In genomic region chr5:21644891-21645438, GRCm38 (mm10) we compare ENCODE assay signal across 8 mouse cellular contexts. TPM values are rescaled to one million over a fixed set of nuclear protein-coding genes. Genes with fewer than 3 reads are reported as not detected.
DNase-seq lines count a peak whose midpoint lies in the region; ATAC-seq lines count a peak whose summit lies in the region.

No protein-coding gene starts in this region.

- H3K4me3 ChIP-seq in kidney, embryonic 16.5 days (ENCODE audit: low read length) = peak overlapping the region; percentile 81
- H3K4me3 ChIP-seq in hindbrain, embryonic 15.5 days = peak overlapping the region; percentile 89
- H3K4me3 ChIP-seq in midbrain, embryonic 15.5 days = peak overlapping the region; percentile 98

- H3K27ac ChIP-seq in kidney, embryonic 16.5 days (ENCODE audit: low read length) = 0 out of 2 replicates have a peak overlapping the region, but pooled peaks have one; percentile 38
- peak overlapping the region; percentile 81 for H3K27ac ChIP-seq in hindbrain, embryonic 15.5 days (replicated peaks)
- peak overlapping the region; percentile 93 for H3K27ac ChIP-seq in midbrain, embryonic 15.5 days

- DNase-seq in kidney, adult 9 months = no peak
- DNase-seq in adrenal gland, adult 8-10 months = no peak
- no peak for DNase-seq in cerebellum, postnatal 4 days (ENCODE audit: low spot score in 2 of 2)

- no peaks in the 10 kb centered on the region for H3K9me3 ChIP-seq in kidney, embryonic 16.5 days (ENCODE audit: low read length)
- H3K9me3 ChIP-seq in hindbrain, embryonic 15.5 days = no peaks in the 10 kb centered on the region
- H3K9me3 ChIP-seq in midbrain, embryonic 15.5 days = no peaks in the 10 kb centered on the region

- H3K4me2 ChIP-seq in kidney, embryonic 16.5 days (replicated peaks; ENCODE audit: low read depth, low read length) = peak overlapping the region; percentile 61
- peak overlapping the region; percentile 82 for H3K4me2 ChIP-seq in hindbrain, embryonic 15.5 days
- peak overlapping the region; percentile 78 for H3K4me2 ChIP-seq in midbrain, embryonic 15.5 days

- H3K9ac ChIP-seq in kidney, embryonic 16.5 days (replicated peaks; ENCODE audit: low read length) = 0 out of 2 replicates have a peak overlapping the region, but pooled peaks have one; percentile 13
- H3K9ac ChIP-seq in hindbrain, embryonic 15.5 days = peak overlapping the region; percentile 38
- H3K9ac ChIP-seq in midbrain, embryonic 15.5 days = peak overlapping the region; percentile 42

- WGBS in kidney, embryonic 16.5 days = 14% methylated on average over 14 of the region's 14 CpGs
- WGBS in hindbrain, embryonic 15.5 days = 10% methylated on average over 14 of the region's 14 CpGs
- WGBS in midbrain, embryonic 15.5 days = 10% methylated on average over 14 of the region's 14 CpGs

- no peak; the same call in 1 of the 2 replicates for ATAC-seq in kidney, embryonic 16.5 days (ENCODE audit: low FRiP score, low TSS enrichment)
- peak; percentile 20 for ATAC-seq in common myeloid progenitor, adult 5-6 weeks (replicated peaks; ENCODE audit: low read depth, poor library complexity, severe bottlenecking)
- ATAC-seq in hindbrain, embryonic 15.5 days (ENCODE audit: low FRiP score, low read depth) = no peak
- ATAC-seq in midbrain, embryonic 15.5 days (replicated peaks) = no peak; the same call in 1 of the 2 replicates
- no peak for ATAC-seq in inflammation-experienced regulatory T-cells, adult 6 months

- H3K27me3 ChIP-seq in kidney, embryonic 16.5 days (ENCODE audit: insufficient read depth, low read length) = peaks cover 7% of the 10 kb centered on the region; the same call in 1 of the 2 replicates
- H3K27me3 ChIP-seq in hindbrain, embryonic 15.5 days = no peaks in the 10 kb centered on the region
- no peaks in the 10 kb centered on the region for H3K27me3 ChIP-seq in midbrain, embryonic 15.5 days (replicated peaks)

- peaks cover 13% of the 10 kb centered on the region for H3K36me3 ChIP-seq in kidney, embryonic 16.5 days (ENCODE audit: insufficient read depth, low read length)
- H3K36me3 ChIP-seq in hindbrain, embryonic 15.5 days = peaks cover 20% of the 10 kb centered on the region
- peaks cover 15% of the 10 kb centered on the region for H3K36me3 ChIP-seq in midbrain, embryonic 15.5 days (replicated peaks)

- peaks cover 16% of the 10 kb centered on the region for H3K4me1 ChIP-seq in kidney, embryonic 16.5 days (ENCODE audit: insufficient read depth, low read length)
- peaks cover 22% of the 10 kb centered on the region for H3K4me1 ChIP-seq in hindbrain, embryonic 15.5 days (replicated peaks)
- peaks cover 20% of the 10 kb centered on the region for H3K4me1 ChIP-seq in midbrain, embryonic 15.5 days

RNA-seq across cellular contexts. Expression of gene Fbxl13, which starts 0.5 kb away (rescaled TPM):
- 0.24 and 0.30 TPM in 2 replicates for polyA plus RNA-seq in kidney, embryonic 16.5 days (2015; fragmentation: Nextera tagmentation; extraction: Ambion mirVana)
- 1.8 and 2.7 TPM in 2 replicates for total RNA-seq in common myeloid progenitor, adult 5-6 weeks (2017)
- 0.22 and 0.40 TPM in 2 replicates for polyA plus RNA-seq in hindbrain, embryonic 15.5 days (2015; fragmentation: Nextera tagmentation; extraction: Ambion mirVana)
- polyA plus RNA-seq in midbrain, embryonic 15.5 days (2015; fragmentation: Nextera tagmentation; extraction: Ambion mirVana) = 0.27 and 0.39 TPM in 2 replicates
- total RNA-seq in adrenal gland, adult 8-10 months (2022) = under 1 TPM in 3 of 4 experiments, not detected in 1; 0.19 to 0.52 (median 0.21) TPM
- under 1 TPM in 1 of 3 experiments, not detected in 2; 0.31 TPM for polyA plus RNA-seq in inflammation-experienced regulatory T-cells, adult 6 months (2017; shearing (Covaris generic))

RNA-seq across cellular contexts. Expression of gene Armc10, which starts 0.6 kb away (rescaled TPM):
- polyA plus RNA-seq in kidney, embryonic 16.5 days (2015; fragmentation: Nextera tagmentation; extraction: Ambion mirVana) = 52.4 and 55.2 TPM in 2 replicates
- total RNA-seq in common myeloid progenitor, adult 5-6 weeks (2017) = 68.0 and 73.7 TPM in 2 replicates
- polyA plus RNA-seq in hindbrain, embryonic 15.5 days (2015; fragmentation: Nextera tagmentation; extraction: Ambion mirVana) = 49.0 and 49.1 TPM in 2 replicates
- polyA plus RNA-seq in midbrain, embryonic 15.5 days (2015; fragmentation: Nextera tagmentation; extraction: Ambion mirVana) = 58.3 and 60.2 TPM in 2 replicates
- 10 to 100 TPM; 21.3 to 23.2 (median 21.4) TPM for total RNA-seq in adrenal gland, adult 8-10 months (2022)
- polyA plus RNA-seq in inflammation-experienced regulatory T-cells, adult 6 months (2017; shearing (Covaris generic)) = 10 to 100 TPM; 31.2 to 38.3 (median 33.2) TPM

RNA-seq across cellular contexts. Expression of gene Napepld, which starts 56.2 kb away (rescaled TPM):
- polyA plus RNA-seq in kidney, embryonic 16.5 days (2015; fragmentation: Nextera tagmentation; extraction: Ambion mirVana) = 5.9 and 7.3 TPM in 2 replicates
- 0.63 and 1.7 TPM in 2 replicates for total RNA-seq in common myeloid progenitor, adult 5-6 weeks (2017)
- 2.5 and 2.8 TPM in 2 replicates for polyA plus RNA-seq in hindbrain, embryonic 15.5 days (2015; fragmentation: Nextera tagmentation; extraction: Ambion mirVana)
- polyA plus RNA-seq in midbrain, embryonic 15.5 days (2015; fragmentation: Nextera tagmentation; extraction: Ambion mirVana) = 2.5 and 2.8 TPM in 2 replicates
- 10 to 100 TPM; 43.1 to 64.5 (median 46.1) TPM for total RNA-seq in adrenal gland, adult 8-10 months (2022)
- 1 to 10 TPM; 2.0 to 3.9 (median 2.6) TPM for polyA plus RNA-seq in inflammation-experienced regulatory T-cells, adult 6 months (2017; shearing (Covaris generic))

Comparison
In these comparisons a context has a peak if more than half of its experiments do, and no peak if none do; other contexts are left out.
1. H3K27ac ChIP-seq: peak in every context shown above with its lines; median percentile 93 in midbrain, embryonic 15.5 days; 81 in hindbrain, embryonic 15.5 days; 38 in kidney, embryonic 16.5 days.